Mouse (Mus musculus): ENCODE results near the gene Ankrd44. TPM values are rescaled to one million over a fixed set of nuclear protein-coding genes. Genes with fewer than 3 reads are reported as not detected.

The Ankrd44 gene
- polyA plus RNA-seq, 1 experiment from 2014 or later: 18.3 TPM

DNA sequence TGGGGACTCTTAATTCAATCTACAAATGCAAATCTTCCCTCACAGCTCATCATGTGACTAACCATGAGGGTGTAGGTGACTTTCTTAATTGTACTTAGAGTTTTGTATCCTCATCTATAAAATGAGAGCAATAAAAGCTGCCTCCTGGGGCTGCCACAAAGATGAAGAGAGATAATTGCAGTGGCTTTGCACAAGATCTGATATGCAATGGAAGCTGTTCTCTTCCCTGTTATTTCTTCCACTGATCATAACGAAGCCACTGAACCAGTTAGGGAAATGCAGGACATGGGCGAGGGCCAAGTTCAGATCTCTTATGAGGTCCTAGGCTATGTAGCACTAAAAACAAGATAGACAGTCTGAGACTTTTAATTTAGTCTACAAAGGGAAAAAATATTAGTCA is 258.2 kb downstream of the Ankrd44 start:
- Histone ChIP-seq H3K36me3 (ENCODE audit: insufficient read depth) (0 out of 2 replicates have a peak, but pooled peaks cover 2% of the 10 kb centered on the region), H3K9ac (no peak overlapping the region), H3K4me2 (no peak overlapping the region), H3K27ac (ENCODE audit: low read depth) (no peak overlapping the region), H3K9me3 (ENCODE audit: low read depth, low read length) (no peaks in the 10 kb centered on the region), H3K4me1 (ENCODE audit: insufficient read depth) (no peaks in the 10 kb centered on the region), H3K27me3 (ENCODE audit: insufficient read depth, low read length) (no peaks in the 10 kb centered on the region), H3K4me3 (ENCODE audit: low read depth, low read length) (no peak overlapping the region)
- DNase-seq (no peak), ATAC-seq (ENCODE audit: insufficient read depth) (no peak)
- 76% methylated on average over 2 of the region's 2 CpGs for WGBS
- TF ChIP-seq CTCF (IDR thresholded peaks at IDR 0.05; ENCODE audit: low read depth): no peak

DNA sequence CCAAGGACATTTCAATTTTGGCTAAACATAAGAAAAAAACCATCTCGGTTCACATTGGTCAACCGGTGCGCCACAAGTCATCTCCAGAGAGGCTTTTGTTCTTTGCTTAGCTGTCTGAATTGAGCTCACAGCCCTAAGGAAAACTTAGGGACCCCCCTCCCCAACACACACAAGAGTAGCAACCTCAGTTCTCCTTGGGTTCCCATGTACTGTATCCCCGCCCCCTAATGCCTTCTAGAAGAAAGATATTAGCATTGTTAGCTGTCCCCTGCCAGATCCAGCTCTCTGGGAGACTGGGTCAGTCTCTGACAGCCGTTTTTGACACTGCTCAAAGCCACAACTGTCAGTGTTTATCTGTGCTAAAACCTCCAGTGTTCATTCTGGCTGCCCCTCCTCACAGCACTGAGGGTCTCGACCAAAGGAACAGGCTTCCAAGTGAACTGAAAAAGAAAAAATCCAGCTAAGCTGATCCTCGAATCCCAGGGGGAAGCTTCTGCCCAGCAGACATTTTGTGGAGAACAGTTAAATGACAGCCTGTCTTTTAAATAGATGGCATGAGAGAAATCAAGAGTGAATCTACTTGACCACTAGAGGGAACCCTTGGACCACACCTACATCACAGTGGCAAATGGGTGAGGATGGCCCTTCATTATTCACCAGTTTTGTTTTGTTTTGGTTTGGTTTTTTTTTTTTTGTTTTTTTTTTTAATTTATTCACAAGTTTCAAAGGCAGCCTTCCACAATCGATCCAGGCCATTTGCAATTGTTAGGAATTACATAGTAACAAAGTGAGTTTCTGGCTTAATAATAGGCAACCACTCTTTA is 260.4 kb downstream of the Ankrd44 start:
- DNase-seq (peak; percentile 88), ATAC-seq (ENCODE audit: insufficient read depth) (peak; percentile 44)
- Histone ChIP-seq H3K9me3 (ENCODE audit: low read depth, low read length) (no peaks in the 10 kb centered on the region), H3K4me3 (ENCODE audit: low read depth, low read length) (no peak overlapping the region), H3K9ac (no peak overlapping the region), H3K4me1 (ENCODE audit: insufficient read depth) (no peaks in the 10 kb centered on the region), H3K4me2 (no peak overlapping the region), H3K27me3 (ENCODE audit: insufficient read depth, low read length) (no peaks in the 10 kb centered on the region), H3K27ac (ENCODE audit: low read depth) (no peak overlapping the region), H3K36me3 (ENCODE audit: insufficient read depth) (peaks cover 3% of the 10 kb centered on the region; the same call in 1 of the 2 replicates)
- TF ChIP-seq CTCF (IDR thresholded peaks at IDR 0.05; ENCODE audit: low read depth): peak; percentile 84
- WGBS: 54% methylated on average over 8 of the region's 8 CpGs

- ATAC-seq (ENCODE audit: insufficient read depth): no peak
- H3K4me2 ChIP-seq: no peak overlapping the region
- H3K4me3 ChIP-seq (ENCODE audit: low read depth, low read length): no peak overlapping the region
- no peak overlapping the region for H3K27ac ChIP-seq (ENCODE audit: low read depth)
- no peaks in the 10 kb centered on the region for H3K4me1 ChIP-seq (ENCODE audit: insufficient read depth)
- no peak overlapping the region for H3K9ac ChIP-seq
- H3K27me3 ChIP-seq (ENCODE audit: insufficient read depth, low read length): no peaks in the 10 kb centered on the region
- H3K9me3 ChIP-seq (ENCODE audit: low read depth, low read length): no peaks in the 10 kb centered on the region
- WGBS: 88% methylated on average over 4 of the region's 4 CpGs
- TF ChIP-seq CTCF (IDR thresholded peaks at IDR 0.05; ENCODE audit: low read depth): no peak
- DNase-seq: no peak
- H3K36me3 ChIP-seq (ENCODE audit: insufficient read depth): peaks cover 4% of the 10 kb centered on the region; the same call in 1 of the 2 replicates
Observed at GRCm38 (mm10) chr1:54665095-54665494, 261.1 kb downstream of the Ankrd44 start.

DNA sequence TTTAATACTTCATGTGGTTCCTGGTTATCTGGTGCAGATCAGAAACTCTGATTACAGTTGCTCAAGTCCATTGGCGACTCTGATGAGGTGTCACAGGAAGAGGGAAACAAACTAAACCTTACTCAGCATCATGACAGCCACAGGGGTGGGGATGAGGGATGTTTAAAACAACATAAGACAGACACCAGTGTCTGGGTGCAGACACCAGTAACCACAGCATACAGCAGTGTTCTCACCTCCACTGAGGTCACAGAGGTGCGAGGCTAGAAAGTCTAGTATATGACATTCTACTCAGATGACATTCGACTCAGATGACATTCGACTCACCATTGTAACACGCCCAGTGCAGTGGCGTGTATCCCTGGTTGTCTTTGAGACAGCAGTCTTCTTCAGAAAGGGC is 265.5 kb downstream of the Ankrd44 start:
- no peak for TF ChIP-seq CTCF (IDR thresholded peaks at IDR 0.05; ENCODE audit: low read depth)
- DNase-seq (no peak), ATAC-seq (ENCODE audit: insufficient read depth) (no peak)
- H3K36me3 ChIP-seq (ENCODE audit: insufficient read depth): peaks cover 5% of the 10 kb centered on the region; the same call in 1 of the 2 replicates
- H3K9ac ChIP-seq: no peak overlapping the region
- H3K4me3 ChIP-seq (ENCODE audit: low read depth, low read length): no peak overlapping the region
- no peaks in the 10 kb centered on the region for H3K4me1 ChIP-seq (ENCODE audit: insufficient read depth)
- no peaks in the 10 kb centered on the region for H3K9me3 ChIP-seq (ENCODE audit: low read depth, low read length)
- 73% methylated on average over 6 of the region's 6 CpGs for WGBS
- H3K27ac ChIP-seq (ENCODE audit: low read depth): no peak overlapping the region
- no peak overlapping the region for H3K4me2 ChIP-seq
- no peaks in the 10 kb centered on the region for H3K27me3 ChIP-seq (ENCODE audit: insufficient read depth, low read length)

GRCm38 (mm10) chr1:54658558-54658957 is 267.6 kb downstream of the Ankrd44 start:
- ATAC-seq (ENCODE audit: insufficient read depth): no peak
- H3K27me3 ChIP-seq (ENCODE audit: insufficient read depth, low read length): no peaks in the 10 kb centered on the region
- no peak for TF ChIP-seq CTCF (IDR thresholded peaks at IDR 0.05; ENCODE audit: low read depth)
- H3K4me3 ChIP-seq (ENCODE audit: low read depth, low read length): no peak overlapping the region
- no peak overlapping the region for H3K9ac ChIP-seq
- peaks cover 5% of the 10 kb centered on the region; the same call in 1 of the 2 replicates for H3K36me3 ChIP-seq (ENCODE audit: insufficient read depth)
- DNase-seq: no peak
- H3K9me3 ChIP-seq (ENCODE audit: low read depth, low read length): no peaks in the 10 kb centered on the region
- no peaks in the 10 kb centered on the region for H3K4me1 ChIP-seq (ENCODE audit: insufficient read depth)
- no peak overlapping the region for H3K27ac ChIP-seq (ENCODE audit: low read depth)
- 83% methylated on average over 4 of the region's 4 CpGs for WGBS
- H3K4me2 ChIP-seq: no peak overlapping the region

DNA sequence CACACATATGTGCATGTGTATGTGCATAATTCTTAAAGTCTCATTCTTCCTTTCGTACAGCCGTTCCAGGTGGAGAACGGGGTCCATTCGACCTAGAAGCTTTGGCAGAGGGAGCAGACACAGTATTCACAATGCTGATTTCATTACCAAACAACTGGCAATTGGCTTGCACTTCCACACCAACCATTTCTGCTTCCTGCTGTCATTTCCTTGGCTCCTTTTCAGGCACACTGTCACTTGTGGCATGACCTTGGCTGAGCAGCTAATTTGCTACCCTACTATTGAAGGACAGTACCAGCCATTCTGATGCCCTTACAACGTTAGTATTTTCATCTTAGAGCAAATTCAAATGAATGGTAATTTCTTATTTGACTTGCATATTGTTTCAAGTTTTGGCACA is 277.9 kb downstream of the Ankrd44 start:
- 56% methylated on average over 5 of the region's 5 CpGs for WGBS
- ATAC-seq (ENCODE audit: insufficient read depth): no peak

GRCm38 (mm10) chr1:54647335-54647745 is 278.8 kb downstream of the Ankrd44 start:
- no peak overlapping the region for H3K9ac ChIP-seq
- ATAC-seq (ENCODE audit: insufficient read depth): peak; percentile 88
- no peak overlapping the region for H3K4me3 ChIP-seq (ENCODE audit: low read depth, low read length)
- H3K4me1 ChIP-seq (ENCODE audit: insufficient read depth): no peaks in the 10 kb centered on the region
- 30% methylated on average over 3 of the region's 3 CpGs for WGBS
- TF ChIP-seq CTCF (IDR thresholded peaks at IDR 0.05; ENCODE audit: low read depth): no peak
- no peaks in the 10 kb centered on the region for H3K9me3 ChIP-seq (ENCODE audit: low read depth, low read length)
- no peaks in the 10 kb centered on the region for H3K36me3 ChIP-seq (ENCODE audit: insufficient read depth)
- no peak overlapping the region for H3K4me2 ChIP-seq
- H3K27ac ChIP-seq (ENCODE audit: low read depth): no peak overlapping the region
- DNase-seq: peak; percentile 86
- H3K27me3 ChIP-seq (ENCODE audit: insufficient read depth, low read length): no peaks in the 10 kb centered on the region

More for the DNA sequence above, 277.9 kb downstream of the Ankrd44 start:
- DNase-seq: no peak
- no peak for TF ChIP-seq CTCF (IDR thresholded peaks at IDR 0.05; ENCODE audit: low read depth)
- Histone ChIP-seq H3K27me3 (ENCODE audit: insufficient read depth, low read length) (no peaks in the 10 kb centered on the region), H3K4me3 (ENCODE audit: low read depth, low read length) (no peak overlapping the region), H3K9ac (no peak overlapping the region), H3K27ac (ENCODE audit: low read depth) (no peak overlapping the region), H3K36me3 (ENCODE audit: insufficient read depth) (no peaks in the 10 kb centered on the region), H3K9me3 (ENCODE audit: low read depth, low read length) (no peaks in the 10 kb centered on the region), H3K4me1 (ENCODE audit: insufficient read depth) (no peaks in the 10 kb centered on the region), H3K4me2 (no peak overlapping the region)

All from lung, embryonic 14.5 days (tissue).